Mouse (Mus musculus) hindbrain, postnatal 0 days (tissue): ENCODE measurements at regions not wholly inside any gene's neighbourhood (a gene's known extent, or its start where the extent isn't known, plus 50 kb on each side); places are given as distances from the start of the nearest gene placed in this dataset.
A peak's percentile ranks its signal among the peaks of the same experiment; 100 is the strongest.

Source experiments
- ATAC-seq: fragments of 200-750 bp; cut with Nextera tagmentation; 2 replicates; pipeline ENCODE4 v1.8.0; 2017; ENCODE audit warnings: mild to moderate bottlenecking, moderate TSS enrichment, moderate library complexity
- DNase-seq: peaks from one replicate; pipeline ENCODE4 v3.0.0-alpha.2; 2015; ENCODE audit warnings: low spot score
- H3K27ac ChIP-seq: fragments of 300-500 bp; sonication (generic); 2 replicates; pipeline ENCODE4 v1.5.1; 2014; ENCODE audit warnings: mild to moderate bottlenecking
- H3K27me3 ChIP-seq: fragments of 300-500 bp; sonication (generic); 2 replicates; pipeline ENCODE4 v1.6.1; 2014; ENCODE audit warnings: low read length, mixed read lengths; ENCODE audit not compliant: insufficient read depth
- H3K36me3 ChIP-seq: fragments of 300-500 bp; sonication (generic); 2 replicates; pipeline ENCODE4 v1.6.1; 2014; ENCODE audit warnings: low read length, mixed read lengths; ENCODE audit not compliant: insufficient read depth
- H3K4me1 ChIP-seq: fragments of 300-500 bp; sonication (generic); 2 replicates; pipeline ENCODE4 v1.6.1; 2014; ENCODE audit warnings: antibody characterized with exemption, low read length, mixed read lengths; ENCODE audit not compliant: insufficient read depth
- H3K4me2 ChIP-seq: fragments of 300-500 bp; sonication (generic); 2 replicates; pipeline ENCODE4 v1.6.1; 2014; ENCODE audit warnings: low read depth, mild to moderate bottlenecking, low read length, moderate library complexity, mixed read lengths
- H3K4me3 ChIP-seq: fragments of 300-500 bp; sonication (generic); 2 replicates; pipeline ENCODE4 v1.5.1; 2014; ENCODE audit warnings: low read length
- H3K9ac ChIP-seq: fragments of 300-500 bp; sonication (generic); replicated peaks from 2 replicates; pipeline ENCODE4 v1.6.1; 2014; ENCODE audit warnings: mild to moderate bottlenecking, low read length, moderate library complexity, mixed read lengths
- H3K9me3 ChIP-seq: fragments of 300-500 bp; sonication (generic); 2 replicates; pipeline ENCODE4 v1.6.1; 2016; ENCODE audit warnings: low read length, mixed read lengths
- CTCF ChIP-seq: IDR thresholded peaks from 2 replicates; pipeline ENCODE4 v1.5.1; 2016; ENCODE audit warnings: antibody characterized with exemption, control low read depth, low read depth
- WGBS: fragments of 180-500 bp; shearing (Covaris S2); extraction: QIAGEN DNeasy Blood & Tissue Kit; methylation state at CpG from one replicate; pipeline ENCODE4 v1.1.7; 2014; 5-methylcytosine and 5-hydroxymethylcytosine counted together

DNA sequence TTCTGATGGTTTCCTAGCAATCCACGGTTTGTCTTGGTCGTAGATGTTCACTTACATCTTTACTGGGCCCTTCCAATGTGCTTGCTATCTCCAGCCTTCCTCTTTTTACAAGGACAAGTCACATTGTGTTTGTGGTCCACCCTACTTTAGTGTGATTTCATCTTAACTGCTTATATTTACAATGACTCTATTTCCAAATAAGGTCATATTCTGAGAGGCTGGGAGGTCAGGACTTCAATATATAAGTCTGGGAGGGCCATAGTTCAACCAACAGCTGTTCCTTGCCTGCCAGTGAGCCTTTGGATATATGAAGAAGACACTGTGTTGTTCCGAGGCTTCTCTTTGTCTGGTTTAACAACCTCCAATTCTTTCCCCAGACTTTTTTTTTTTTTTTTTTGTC lies 569.9 kb downstream of the Ccdc171 start:
- WGBS, result 80% methylated on average over 3 of the region's 3 CpGs
- DNase-seq (no peak), ATAC-seq (no peak)
- Histone ChIP-seq H3K4me3 (no peak overlapping the region), H3K9ac (no peak overlapping the region), H3K27me3 (no peaks in the 10 kb centered on the region), H3K9me3 (no peaks in the 10 kb centered on the region), H3K4me1 (no peaks in the 10 kb centered on the region), H3K4me2 (no peak overlapping the region), H3K36me3 (no peaks in the 10 kb centered on the region), H3K27ac (no peak overlapping the region)
- no peak for TF ChIP-seq CTCF

DNA sequence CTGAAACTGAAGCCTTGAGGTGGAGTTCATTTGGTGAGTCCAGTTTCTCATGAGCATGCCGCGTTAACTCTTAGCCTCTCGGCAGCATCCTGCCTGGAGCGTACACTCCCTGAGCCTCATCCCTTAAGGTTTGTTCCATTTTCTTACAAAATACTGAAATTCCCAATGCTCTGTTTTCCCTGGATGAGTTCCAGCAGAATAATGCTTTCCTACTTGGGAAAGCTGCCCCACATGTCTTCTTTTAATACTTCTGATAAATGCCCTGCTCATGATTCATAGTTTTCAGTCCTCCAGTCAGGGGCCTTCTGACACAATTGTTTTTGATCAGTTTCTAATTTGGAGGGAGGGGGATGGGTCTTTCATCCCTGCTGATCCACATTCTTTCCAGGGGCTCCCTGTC lies 570.7 kb downstream of the Ccdc171 start:
- no peak overlapping the region for H3K9ac ChIP-seq
- WGBS, result 85% methylated on average over 4 of the region's 4 CpGs
- H3K4me3 ChIP-seq, result no peak overlapping the region
- no peaks in the 10 kb centered on the region for H3K36me3 ChIP-seq
- TF ChIP-seq CTCF, result no peak
- H3K9me3 ChIP-seq, result no peaks in the 10 kb centered on the region
- DNase-seq (no peak), ATAC-seq (no peak)
- H3K4me2 ChIP-seq, result no peak overlapping the region
- H3K27ac ChIP-seq, result no peak overlapping the region
- no peaks in the 10 kb centered on the region for H3K27me3 ChIP-seq
- H3K4me1 ChIP-seq, result no peaks in the 10 kb centered on the region

DNA sequence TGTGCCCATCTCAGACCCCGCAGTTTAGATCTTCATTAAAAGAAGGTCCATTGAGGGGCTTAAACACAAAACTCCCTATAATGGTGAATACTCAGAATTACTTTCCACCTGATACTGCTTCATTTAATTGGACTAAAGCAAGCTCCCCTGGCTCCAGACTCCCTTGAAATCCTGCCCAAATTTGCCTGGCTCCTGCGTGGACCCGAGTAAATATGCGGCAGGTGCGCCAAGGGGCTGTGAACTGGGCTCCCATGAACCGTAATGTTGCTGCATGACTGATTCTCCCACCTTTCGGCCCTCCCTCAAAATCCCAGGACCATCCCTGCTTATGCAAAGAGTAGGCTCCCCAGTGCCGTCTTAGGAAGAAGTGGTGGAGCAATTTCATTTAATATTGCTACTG lies 573.7 kb downstream of the Ccdc171 start:
- no peak overlapping the region for H3K27ac ChIP-seq
- ATAC-seq (no peak), DNase-seq (peak; percentile 9)
- H3K9me3 ChIP-seq, result no peaks in the 10 kb centered on the region
- no peak overlapping the region for H3K9ac ChIP-seq
- H3K4me1 ChIP-seq, result no peaks in the 10 kb centered on the region
- H3K27me3 ChIP-seq, result no peaks in the 10 kb centered on the region
- 72% methylated on average over 8 of the region's 8 CpGs for WGBS
- no peak for TF ChIP-seq CTCF
- H3K4me3 ChIP-seq, result no peak overlapping the region
- H3K4me2 ChIP-seq, result no peak overlapping the region
- H3K36me3 ChIP-seq, result no peaks in the 10 kb centered on the region

DNA sequence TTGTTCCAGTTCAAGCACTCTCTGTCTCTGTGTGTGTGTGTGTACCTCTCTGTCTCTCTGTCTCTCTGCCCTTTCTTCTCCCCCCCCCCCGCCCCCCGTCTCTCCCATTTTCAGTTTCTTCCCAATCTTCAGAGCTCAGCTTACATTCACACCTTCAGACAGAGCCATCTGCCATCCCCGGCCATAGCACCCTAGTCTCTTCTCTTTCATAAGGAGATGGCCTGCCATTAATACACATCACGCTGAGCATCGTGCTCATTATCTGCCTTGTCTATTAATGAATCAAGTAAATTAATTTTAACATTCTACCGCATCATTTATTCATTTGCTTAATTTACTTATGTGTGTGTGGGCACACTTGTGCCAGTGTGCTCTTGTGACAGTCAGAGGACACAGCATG lies 573.2 kb downstream of the Bnc2 start:
- ATAC-seq (no peak), DNase-seq (no peak)
- no peak for TF ChIP-seq CTCF
- H3K27me3 ChIP-seq, result no peaks in the 10 kb centered on the region
- no peaks in the 10 kb centered on the region for H3K36me3 ChIP-seq
- 68% methylated on average over 6 of the region's 6 CpGs for WGBS
- H3K9ac ChIP-seq, result no peak overlapping the region
- no peak overlapping the region for H3K27ac ChIP-seq
- H3K4me2 ChIP-seq, result no peak overlapping the region
- no peaks in the 10 kb centered on the region for H3K9me3 ChIP-seq
- H3K4me1 ChIP-seq, result no peaks in the 10 kb centered on the region
- H3K4me3 ChIP-seq, result no peak overlapping the region

DNA sequence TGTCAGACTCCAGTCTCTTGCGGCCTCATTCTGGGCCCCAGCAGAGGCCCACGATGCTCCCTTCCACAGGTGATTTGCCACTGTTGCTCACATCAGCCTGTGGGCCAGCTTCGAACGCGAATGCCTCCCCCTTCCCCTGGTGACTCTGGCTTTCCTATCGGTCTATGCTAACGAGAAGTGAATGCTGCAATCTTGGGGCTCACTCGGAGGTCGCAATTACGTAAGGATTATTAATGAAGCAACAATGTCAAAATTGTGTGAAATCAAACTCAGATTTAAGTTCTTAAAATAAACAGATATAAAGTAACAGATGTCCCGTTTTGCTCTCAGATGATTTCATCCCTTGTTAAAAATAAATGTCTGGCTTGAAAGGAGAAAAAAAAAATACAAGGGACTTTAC lies 572.3 kb downstream of the Bnc2 start:
- WGBS, result 71% methylated on average over 11 of the region's 11 CpGs
- ATAC-seq (no peak), DNase-seq (no peak)
- no peaks in the 10 kb centered on the region for H3K9me3 ChIP-seq
- H3K36me3 ChIP-seq, result no peaks in the 10 kb centered on the region
- TF ChIP-seq CTCF, result no peak
- no peak overlapping the region for H3K27ac ChIP-seq
- H3K9ac ChIP-seq, result no peak overlapping the region
- no peak overlapping the region for H3K4me2 ChIP-seq
- H3K4me3 ChIP-seq, result no peak overlapping the region
- no peaks in the 10 kb centered on the region for H3K4me1 ChIP-seq
- no peaks in the 10 kb centered on the region for H3K27me3 ChIP-seq

DNA sequence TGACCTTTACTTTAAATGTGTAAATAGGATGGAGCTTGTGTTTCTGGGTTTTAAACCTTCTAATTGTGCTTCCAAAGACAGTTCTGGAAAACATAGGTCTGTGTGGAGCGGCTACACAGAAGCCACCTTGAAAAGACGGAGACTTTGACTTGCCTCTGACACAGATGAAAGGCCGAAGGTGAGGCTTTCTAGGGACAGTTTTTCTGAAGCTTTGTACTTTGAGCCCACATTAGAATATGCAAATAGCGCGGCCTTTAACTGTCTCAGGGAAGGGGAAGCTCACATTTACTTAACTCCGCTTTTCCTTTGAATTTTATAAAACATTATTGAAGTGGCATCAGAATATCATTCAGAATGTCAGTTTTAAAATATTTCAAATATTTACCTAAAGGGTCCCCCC lies 566.5 kb downstream of the Bnc2 start:
- DNase-seq (no peak), ATAC-seq (no peak)
- Histone ChIP-seq H3K27ac (no peak overlapping the region), H3K4me2 (no peak overlapping the region), H3K9me3 (no peaks in the 10 kb centered on the region), H3K36me3 (no peaks in the 10 kb centered on the region), H3K4me1 (no peaks in the 10 kb centered on the region), H3K4me3 (no peak overlapping the region), H3K27me3 (no peaks in the 10 kb centered on the region), H3K9ac (no peak overlapping the region)
- no peak for TF ChIP-seq CTCF
- 81% methylated on average over 6 of the region's 6 CpGs for WGBS

DNA sequence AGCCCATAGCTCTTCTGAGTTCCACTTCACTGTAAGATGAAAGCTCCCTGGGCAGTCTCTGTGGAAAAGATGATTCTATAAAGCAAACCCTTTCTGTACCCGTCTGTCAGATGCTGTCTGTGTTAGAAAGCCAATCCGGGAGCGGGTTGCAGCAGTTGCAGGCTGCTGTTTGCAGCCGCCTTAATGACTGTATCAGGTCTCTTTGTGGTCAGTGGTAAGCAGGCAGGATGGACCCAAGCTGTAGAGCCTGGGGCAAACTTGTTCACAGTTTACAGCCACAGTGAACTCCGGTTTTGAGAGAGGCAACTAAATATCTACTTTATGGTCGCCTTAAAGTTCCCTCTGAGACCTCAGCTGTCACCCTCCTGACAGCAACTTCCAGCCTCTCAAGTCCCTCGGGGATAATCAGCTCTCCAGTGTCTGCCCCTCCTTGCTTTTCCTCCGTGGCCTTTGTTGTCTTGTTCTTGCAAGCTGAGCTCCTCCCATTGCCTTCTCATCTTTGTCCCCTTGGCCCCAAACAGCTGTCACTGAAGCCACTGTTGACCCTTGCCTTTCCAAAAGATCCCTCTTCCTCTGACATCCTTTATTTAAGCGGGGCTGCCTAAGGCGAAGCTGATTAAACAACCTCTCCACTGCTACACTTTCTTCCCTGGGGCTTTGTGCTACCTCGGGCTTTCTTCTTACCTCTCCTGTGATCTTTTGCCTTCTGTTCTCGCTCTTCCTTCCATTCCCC lies 565.1 kb downstream of the Bnc2 start:
- no peak for TF ChIP-seq CTCF
- Histone ChIP-seq H3K9me3 (no peaks in the 10 kb centered on the region), H3K36me3 (no peaks in the 10 kb centered on the region), H3K27me3 (no peaks in the 10 kb centered on the region), H3K27ac (no peak overlapping the region), H3K4me3 (no peak overlapping the region), H3K9ac (no peak overlapping the region), H3K4me1 (no peaks in the 10 kb centered on the region), H3K4me2 (no peak overlapping the region)
- DNase-seq (no peak), ATAC-seq (no peak)
- 22% methylated on average over 12 of the region's 12 CpGs for WGBS
